Mouse (Mus musculus) E14TG2a.4 (cell line): Measurements from ENCODE around the gene Noa1.

Source experiments
- CTCF ChIP-seq: conservative IDR thresholded peaks from 2 replicates; pipeline ENCODE4 v1.5.1; 2014; ENCODE audit warnings: low read length
- NANOG ChIP-seq: IDR thresholded peaks from 2 replicates; pipeline ENCODE4 v1.6.1; 2014; ENCODE audit warnings: borderline replicate concordance, low read length, mixed read lengths

- TF ChIP-seq CTCF (no peak), NANOG (no peak)
Measured at GRCm38 (mm10) chr5:77277204-77277603, 32.7 kb downstream of the Noa1 start.
